Mouse (Mus musculus): ENCODE data around the gene Efhc1. TPM values are rescaled to one million over a fixed set of nuclear protein-coding genes. Genes with fewer than 3 reads are reported as not detected.

The Efhc1 gene
- polyA plus RNA-seq, 1 experiment from 2014 or later: 3.6 TPM

Other genes with a start within 250 kb of the Efhc1 start
- gene Il17a, start 220.7 kb upstream of the Efhc1 start, polyA plus RNA-seq (2015; fragmentation: Nextera tagmentation; extraction: Ambion mirVana): not detected in 2 replicates
- 0.18 TPM in 1 of 2 replicates, not detected in the other for gene Il17f, start 161.0 kb upstream of the Efhc1 start, polyA plus RNA-seq (2015; fragmentation: Nextera tagmentation; extraction: Ambion mirVana)
- gene Mcm3, start 131.3 kb upstream of the Efhc1 start, polyA plus RNA-seq (2015; fragmentation: Nextera tagmentation; extraction: Ambion mirVana): 25.9 and 29.2 TPM in 2 replicates
- gene Paqr8, start 61.0 kb upstream of the Efhc1 start, polyA plus RNA-seq (2015; fragmentation: Nextera tagmentation; extraction: Ambion mirVana): 33.0 and 38.6 TPM in 2 replicates
- 2.1 and 2.2 TPM in 2 replicates for gene Tram2, start 127.6 kb downstream of the Efhc1 start, polyA plus RNA-seq (2015; fragmentation: Nextera tagmentation; extraction: Ambion mirVana)